Mouse (Mus musculus): ENCODE results near the gene Plppr2.

GRCm38 (mm10) chr9:21938234-21938855 is 1.5 kb downstream of the Plppr2 start:
- TF ChIP-seq GATA1 (IDR thresholded peaks at IDR 0.05; ENCODE audit: borderline replicate concordance, low read length) (no peak), FLI1 (IDR thresholded peaks at IDR 0.05; ENCODE audit: low read length) (no peak)

All from megakaryocyte, embryonic 14.5 days (primary cell).